Mouse (Mus musculus) left cerebral cortex, adult 8-10 months (tissue): ENCODE measurements at regions not wholly inside any gene's neighbourhood (a gene's known extent, or its start where the extent isn't known, plus 50 kb on each side); places are given as distances from the start of the nearest gene placed in this dataset.

Experiments
- DNase-seq, 2 experiments: peaks; one replicate each; pipeline ENCODE4 v3.0.0; 2022; ENCODE audit warnings: low spot score in 2 of 2

GRCm38 (mm10) chr5:103374162-103374561 lies 50.8 kb upstream of the Ptpn13 start:
- DNase-seq: no peak

GRCm38 (mm10) chr5:103373089-103373488 lies 51.9 kb upstream of the Ptpn13 start:
- no peak for DNase-seq

GRCm38 (mm10) chr5:103370456-103370855 lies 54.5 kb upstream of the Ptpn13 start:
- no peak for DNase-seq

- DNase-seq: no peak
Measured at GRCm38 (mm10) chr5:103368993-103369392, 56.0 kb upstream of the Ptpn13 start.

- DNase-seq: no peak
Measured at GRCm38 (mm10) chr5:103367201-103367671, 57.8 kb upstream of the Ptpn13 start.

- no peak for DNase-seq
Measured at GRCm38 (mm10) chr5:103365700-103366448, 59.1 kb upstream of the Ptpn13 start.

GRCm38 (mm10) chr5:103364791-103365699 lies 59.9 kb upstream of the Ptpn13 start:
- DNase-seq: no peak

- DNase-seq: no peak
Measured at GRCm38 (mm10) chr5:103360775-103361247, 64.2 kb upstream of the Ptpn13 start.

- DNase-seq: no peak
Measured at GRCm38 (mm10) chr5:103360360-103360759, 64.6 kb upstream of the Ptpn13 start.

- DNase-seq: no peak
Measured at GRCm38 (mm10) chr5:103357558-103357957, 67.4 kb upstream of the Ptpn13 start.

- DNase-seq: no peak
Measured at GRCm38 (mm10) chr5:103356500-103356899, 68.5 kb upstream of the Ptpn13 start.

- peak in 1 of 2 experiments; percentile 24 for DNase-seq
Measured at GRCm38 (mm10) chr5:103355372-103356300, 69.4 kb upstream of the Ptpn13 start.

- DNase-seq: no peak
Measured at GRCm38 (mm10) chr5:103343869-103344268, 81.1 kb upstream of the Ptpn13 start.

- peak in 1 of 2 experiments; percentile 18 for DNase-seq
Measured at GRCm38 (mm10) chr5:103341456-103341855, 83.5 kb upstream of the Ptpn13 start.

- no peak for DNase-seq
Measured at GRCm38 (mm10) chr5:103340626-103341025, 84.4 kb upstream of the Ptpn13 start.

GRCm38 (mm10) chr5:103336689-103337490 lies 88.1 kb upstream of the Ptpn13 start:
- DNase-seq: no peak

GRCm38 (mm10) chr5:103335916-103336688 lies 88.9 kb upstream of the Ptpn13 start:
- peak in 1 of 2 experiments; percentile 22 for DNase-seq

GRCm38 (mm10) chr5:103326412-103326811 lies 98.6 kb upstream of the Ptpn13 start:
- no peak for DNase-seq

- no peak for DNase-seq
Measured at GRCm38 (mm10) chr5:103320341-103320740, 104.7 kb upstream of the Ptpn13 start.
